27 mouse cellular contexts compared by ENCODE assay signal in genomic region chr15:27305035-27305434, GRCm38 (mm10).
"Had no signal": no experiment of that assay in that cellular context is flagged by ENCODE, and none has a peak within 500 bp of the region (broad histone marks: within the 10 kb centered on the region; RNA-seq: fewer than 3 reads in every experiment).

No protein-coding gene starts in this region.

- H3K4me1 ChIP-seq: embryonic facial prominence, embryonic 12.5 days; embryonic facial prominence, embryonic 13.5 days; embryonic facial prominence, embryonic 15.5 days; forebrain, embryonic 10.5 days; forebrain, embryonic 12.5 days; forebrain, embryonic 13.5 days; forebrain, embryonic 15.5 days had no signal

- H3K4me2 ChIP-seq: embryonic facial prominence, embryonic 12.5 days; embryonic facial prominence, embryonic 13.5 days; embryonic facial prominence, embryonic 15.5 days; forebrain, embryonic 12.5 days; forebrain, embryonic 13.5 days; forebrain, embryonic 15.5 days had no signal

- H3K36me3 ChIP-seq: embryonic facial prominence, embryonic 10.5 days; embryonic facial prominence, embryonic 12.5 days; embryonic facial prominence, embryonic 13.5 days; embryonic facial prominence, embryonic 15.5 days; forebrain, embryonic 10.5 days; forebrain, embryonic 12.5 days; forebrain, embryonic 15.5 days had no signal

- H3K9me3 ChIP-seq: embryonic facial prominence, embryonic 10.5 days; embryonic facial prominence, embryonic 12.5 days; embryonic facial prominence, embryonic 13.5 days; embryonic facial prominence, embryonic 15.5 days; forebrain, embryonic 10.5 days; forebrain, embryonic 12.5 days; forebrain, embryonic 13.5 days; forebrain, embryonic 15.5 days had no signal

- H3K4me3 ChIP-seq: embryonic facial prominence, embryonic 10.5 days; embryonic facial prominence, embryonic 12.5 days; embryonic facial prominence, embryonic 13.5 days; embryonic facial prominence, embryonic 15.5 days; erythroblast, embryonic 14.5 days; forebrain, embryonic 10.5 days; forebrain, embryonic 12.5 days; forebrain, embryonic 13.5 days; forebrain, embryonic 15.5 days; gastrocnemius, adult 2 months; heart, adult 2 months had no signal

- H3K27ac ChIP-seq: embryonic facial prominence, embryonic 10.5 days; embryonic facial prominence, embryonic 12.5 days; embryonic facial prominence, embryonic 13.5 days; embryonic facial prominence, embryonic 15.5 days; forebrain, embryonic 10.5 days; forebrain, embryonic 12.5 days; forebrain, embryonic 13.5 days; forebrain, embryonic 15.5 days; gastrocnemius, adult 2 months; heart, adult 2 months had no signal

- H3K9ac ChIP-seq: embryonic facial prominence, embryonic 12.5 days; embryonic facial prominence, embryonic 13.5 days; embryonic facial prominence, embryonic 15.5 days; forebrain, embryonic 12.5 days; forebrain, embryonic 13.5 days; forebrain, embryonic 15.5 days; forebrain, postnatal 0 days had no signal

- DNase-seq: cerebellum, adult 18-20 months; cerebellum, adult 2 months; cerebellum, adult 8-10 months; cerebellum, adult 9-10 months; cerebellum, adult 9-11 months; cerebellum, postnatal 10 days; cerebellum, postnatal 14 days; cerebellum, postnatal 25 days; cerebellum, postnatal 36 days; embryo, embryonic 11 days; forebrain, postnatal 0 days; gastrocnemius, adult 2 months; gastrocnemius, postnatal 10 days; gastrocnemius, postnatal 14 days; gastrocnemius, postnatal 25 days; gastrocnemius, postnatal 36 days; heart, adult 18-20 months; heart, adult 2 months had no signal

- H3K27me3 ChIP-seq: embryonic facial prominence, embryonic 12.5 days; embryonic facial prominence, embryonic 13.5 days; embryonic facial prominence, embryonic 15.5 days; forebrain, embryonic 12.5 days; forebrain, embryonic 13.5 days; forebrain, embryonic 15.5 days had no signal
